Mouse (Mus musculus): ENCODE data around the gene Cpsf2.

GRCm38 (mm10) chr12:102039861-102040260, 64.1 kb downstream of the Cpsf2 start:
- TF ChIP-seq CTCF (IDR thresholded peaks at IDR 0.05; ENCODE audit: borderline replicate concordance, insufficient read depth, low read length): no peak
- TF ChIP-seq POLR2A (IDR thresholded peaks at IDR 0.05; ENCODE audit: low read depth, low read length): no peak
